Mouse (Mus musculus) cerebellum, adult 9-11 months (tissue): ENCODE measurements around the gene Plppr3.

ENCODE experiments used
- DNase-seq: peaks from one replicate; pipeline ENCODE4 v3.0.0; 2022

Gene Plppr3

DNA sequence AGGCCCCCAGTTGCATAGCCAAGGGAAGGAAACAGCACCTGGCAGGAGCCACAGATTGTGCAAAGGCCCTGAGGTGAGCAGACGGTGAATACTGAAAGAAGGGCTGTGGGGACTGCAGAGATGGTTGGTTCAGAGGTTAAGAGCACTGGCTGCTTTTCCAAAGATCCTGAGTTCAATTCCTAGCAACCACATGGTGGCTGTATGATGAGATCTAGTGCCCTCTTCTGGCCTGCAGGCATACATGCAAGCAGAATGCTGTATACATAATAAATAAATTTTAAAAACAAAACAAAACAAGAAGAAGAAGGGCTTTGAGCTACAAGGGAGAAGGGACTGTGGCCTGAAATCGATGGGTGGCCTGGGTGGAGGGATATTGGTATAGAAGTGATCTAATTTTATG is 57.3 kb downstream of the Plppr3 start:
- DNase-seq = no peak

DNA sequence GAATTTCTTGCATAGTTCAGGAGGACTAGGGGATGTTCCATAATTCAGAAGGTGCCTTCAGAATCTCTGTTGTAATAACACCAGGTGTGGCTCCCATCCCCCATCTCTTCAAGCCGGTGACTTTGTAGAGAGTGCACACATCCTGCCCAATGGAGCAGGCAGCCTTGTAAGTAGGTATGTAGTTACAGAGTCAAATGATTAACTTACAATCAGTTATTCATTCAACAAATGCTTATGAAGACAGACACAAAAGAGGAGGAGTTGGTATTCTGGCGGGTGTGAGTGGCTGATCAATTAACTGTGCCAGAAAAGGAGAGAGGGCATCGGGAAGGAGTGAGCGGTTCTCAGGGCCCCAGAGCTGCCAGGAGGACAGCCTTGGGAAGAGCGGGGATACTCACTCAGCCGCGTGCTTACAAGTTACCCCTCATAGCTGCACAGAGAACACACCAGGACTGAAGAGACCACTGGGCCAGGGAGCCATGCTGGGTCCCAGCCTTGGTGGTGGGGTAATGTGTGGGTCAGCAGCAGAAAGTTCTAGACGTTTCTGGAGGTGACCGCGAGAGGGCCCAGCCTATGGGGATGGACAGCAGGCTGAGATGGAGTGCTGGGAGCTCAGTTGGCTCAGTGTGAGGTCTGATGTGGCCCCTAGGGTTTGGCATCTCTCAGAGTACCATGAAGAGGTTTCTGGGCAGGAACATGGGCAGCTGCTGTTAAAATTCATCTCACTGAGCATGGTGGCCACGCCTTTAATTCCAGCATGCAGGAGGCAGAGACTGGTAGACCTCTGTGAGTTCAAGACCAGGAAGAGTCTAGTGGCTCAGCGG is 58.6 kb downstream of the Plppr3 start:
- DNase-seq = no peak

DNA sequence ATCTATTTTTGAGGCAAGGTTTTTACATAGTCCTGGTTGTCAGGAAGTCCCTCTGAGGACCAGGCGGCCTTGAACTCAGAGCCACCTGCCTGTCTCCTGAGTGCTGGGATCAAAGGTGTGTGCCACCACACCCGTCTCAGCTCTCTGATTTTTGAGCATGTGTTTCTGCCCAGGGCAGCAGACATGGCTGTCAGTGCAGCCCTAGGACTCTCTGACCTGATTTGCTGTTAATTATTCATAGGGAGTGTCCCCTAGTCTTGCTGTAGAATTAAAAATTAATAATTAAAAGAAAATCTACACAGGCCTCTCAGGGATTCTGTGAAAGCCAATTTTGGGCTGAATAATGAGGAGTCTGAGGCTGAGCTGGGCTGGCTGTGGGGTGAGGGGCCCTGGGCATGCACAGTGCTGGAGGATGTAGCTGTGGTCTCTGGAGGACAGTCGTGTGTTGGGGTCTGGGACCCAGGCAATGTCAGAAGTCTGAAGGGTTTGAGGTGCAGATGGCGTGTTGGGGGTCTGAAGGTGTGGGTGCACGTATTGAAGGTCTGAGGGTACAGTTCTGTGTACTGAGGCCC is 60.1 kb downstream of the Plppr3 start:
- DNase-seq = no peak

DNA sequence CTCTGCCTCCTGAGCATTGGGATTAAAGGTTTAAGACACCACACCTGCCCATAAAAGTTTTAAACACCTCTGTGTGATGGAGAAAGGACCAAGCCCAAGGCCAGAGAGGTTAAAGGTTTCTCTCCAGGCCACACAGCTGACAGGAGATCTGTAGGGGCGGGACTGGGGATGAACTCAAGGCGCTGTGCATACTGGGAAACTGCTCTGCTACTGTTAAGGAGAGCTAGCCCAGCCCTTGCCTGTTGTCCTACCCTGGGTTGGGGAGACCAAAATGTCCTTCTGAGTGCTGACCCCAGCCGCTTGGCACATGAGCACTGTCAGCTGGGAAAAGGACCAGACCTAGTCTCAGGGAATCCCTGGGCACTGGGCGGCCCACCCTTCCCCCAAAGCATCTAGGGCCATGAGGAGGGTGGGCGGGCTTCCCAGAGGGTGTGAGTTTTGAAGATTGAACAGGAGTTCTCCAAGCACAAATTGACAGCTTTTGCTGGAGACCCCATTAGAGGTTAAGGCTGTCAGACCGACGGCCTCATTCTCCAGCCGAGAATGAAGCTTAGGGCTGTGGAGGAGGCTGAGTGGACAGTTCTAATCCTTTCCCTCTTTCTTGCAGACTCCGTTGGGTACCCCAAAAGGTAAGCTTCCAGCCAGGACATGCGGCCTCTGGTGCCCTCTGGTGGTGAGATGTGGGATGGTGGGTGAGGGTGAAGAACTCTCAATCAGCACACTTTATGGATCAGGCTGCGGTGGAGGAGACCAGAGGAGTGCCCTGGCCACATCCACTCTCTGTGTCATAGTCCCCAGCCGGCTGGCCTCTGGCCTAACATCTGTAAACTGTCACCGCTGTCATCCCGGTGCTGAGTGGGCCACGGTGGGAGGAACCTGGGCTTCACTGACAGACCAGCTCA is 62.4 kb downstream of the Plppr3 start:
- peak; percentile 82 for DNase-seq
